Mouse (Mus musculus): Measurements from ENCODE around the gene Anapc15.

Gene Anapc15

GRCm38 (mm10) chr7:101847934-101848333 is 15.6 kb upstream of the Anapc15 start:
- DNase-seq (ENCODE audit: low spot score in 2 of 2): no peak

GRCm38 (mm10) chr7:101851689-101852088 is 11.8 kb upstream of the Anapc15 start:
- DNase-seq (ENCODE audit: low spot score in 2 of 2): no peak

GRCm38 (mm10) chr7:101852846-101853245 is 10.7 kb upstream of the Anapc15 start:
- no peak for DNase-seq (ENCODE audit: low spot score in 2 of 2)

- DNase-seq (ENCODE audit: low spot score in 2 of 2): no peak
Observed at GRCm38 (mm10) chr7:101853816-101854215, 9.7 kb upstream of the Anapc15 start.

- DNase-seq (ENCODE audit: low spot score in 2 of 2): peak in 1 of 2 experiments; percentile 12
Observed at GRCm38 (mm10) chr7:101857094-101857493, 6.4 kb upstream of the Anapc15 start, which contains the start of gene Folr2. Gene Folr2 (minus strand): TSS chr7:101857194.

GRCm38 (mm10) chr7:101858362-101858761 is 5.2 kb upstream of the Anapc15 start:
- DNase-seq (ENCODE audit: low spot score in 2 of 2): peak; percentile 7 to 14

GRCm38 (mm10) chr7:101860978-101861377 is 2.5 kb upstream of the Anapc15 start:
- no peak for DNase-seq (ENCODE audit: low spot score in 2 of 2)

- no peak for DNase-seq (ENCODE audit: low spot score in 2 of 2)
Observed at GRCm38 (mm10) chr7:101862291-101862690, 1.2 kb upstream of the Anapc15 start.

- no peak for DNase-seq (ENCODE audit: low spot score in 2 of 2)
Observed at GRCm38 (mm10) chr7:101866491-101867265, 3.2 kb downstream of the Anapc15 start.

GRCm38 (mm10) chr7:101867482-101867881 is 4.0 kb downstream of the Anapc15 start:
- no peak for DNase-seq (ENCODE audit: low spot score in 2 of 2)

GRCm38 (mm10) chr7:101868241-101869162 is 5.0 kb downstream of the Anapc15 start:
- DNase-seq (ENCODE audit: low spot score in 2 of 2): no peak

GRCm38 (mm10) chr7:101869163-101869500 is 5.6 kb downstream of the Anapc15 start:
- DNase-seq (ENCODE audit: low spot score in 2 of 2): no peak

GRCm38 (mm10) chr7:101870629-101871028 is 7.1 kb downstream of the Anapc15 start, which contains the start of gene Folr1:
Gene Folr1 (minus strand): TSS chr7:101870788.
- DNase-seq (ENCODE audit: low spot score in 2 of 2): no peak

GRCm38 (mm10) chr7:101871296-101871695 is 7.8 kb downstream of the Anapc15 start:
- DNase-seq (ENCODE audit: low spot score in 2 of 2): no peak

GRCm38 (mm10) chr7:101875978-101876377 is 12.5 kb downstream of the Anapc15 start:
- no peak for DNase-seq (ENCODE audit: low spot score in 2 of 2)

- no peak for DNase-seq (ENCODE audit: low spot score in 2 of 2)
Observed at GRCm38 (mm10) chr7:101880855-101881254, 17.3 kb downstream of the Anapc15 start.

- DNase-seq (ENCODE audit: low spot score in 2 of 2): no peak
Observed at GRCm38 (mm10) chr7:101882413-101883154, 19.1 kb downstream of the Anapc15 start.

- DNase-seq (ENCODE audit: low spot score in 2 of 2): no peak
Observed at GRCm38 (mm10) chr7:101884160-101884559, 20.6 kb downstream of the Anapc15 start.

GRCm38 (mm10) chr7:101886274-101886673 is 22.8 kb downstream of the Anapc15 start:
- no peak for DNase-seq (ENCODE audit: low spot score in 2 of 2)

- no peak for DNase-seq (ENCODE audit: low spot score in 2 of 2)
Observed at GRCm38 (mm10) chr7:101888460-101888859, 24.9 kb downstream of the Anapc15 start.

GRCm38 (mm10) chr7:101895695-101896094 is 32.2 kb downstream of the Anapc15 start:
- no peak for DNase-seq (ENCODE audit: low spot score in 2 of 2)

Measured in spleen, postnatal 36 days (tissue).